Mouse (Mus musculus) embryo, embryonic 11.5 days (tissue): Measurements from ENCODE around the gene Pdk2.

Source experiments
- DNase-seq: peaks from one replicate; pipeline ENCODE4 v3.0.0-alpha.2; 2012; ENCODE audit warnings: low read depth, low spot score

Pdk2 gene

GRCm38 (mm10) chr11:94988780-94989561, 52.2 kb downstream of the Pdk2 start:
- no peak for DNase-seq

DNA sequence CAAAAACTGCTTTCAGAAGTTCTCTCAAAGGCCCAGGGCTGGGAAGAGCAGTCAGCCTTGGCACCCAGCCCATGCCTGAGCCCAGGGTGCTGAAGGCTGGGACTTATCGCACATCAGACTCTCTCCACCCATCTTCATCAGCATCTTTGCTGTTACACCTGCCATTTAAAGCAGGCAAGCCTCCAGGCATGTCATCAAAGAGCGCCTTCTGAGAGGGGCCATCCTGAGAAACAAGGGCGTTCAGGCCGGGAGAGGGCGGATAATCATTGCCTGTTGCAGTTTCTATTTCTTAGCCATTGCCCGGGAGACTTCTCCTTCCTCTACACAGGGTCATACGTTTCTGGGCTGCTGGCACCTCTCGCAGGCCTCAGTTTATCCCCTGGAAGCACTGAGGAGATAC, 53.3 kb downstream of the Pdk2 start:
- DNase-seq = no peak

DNA sequence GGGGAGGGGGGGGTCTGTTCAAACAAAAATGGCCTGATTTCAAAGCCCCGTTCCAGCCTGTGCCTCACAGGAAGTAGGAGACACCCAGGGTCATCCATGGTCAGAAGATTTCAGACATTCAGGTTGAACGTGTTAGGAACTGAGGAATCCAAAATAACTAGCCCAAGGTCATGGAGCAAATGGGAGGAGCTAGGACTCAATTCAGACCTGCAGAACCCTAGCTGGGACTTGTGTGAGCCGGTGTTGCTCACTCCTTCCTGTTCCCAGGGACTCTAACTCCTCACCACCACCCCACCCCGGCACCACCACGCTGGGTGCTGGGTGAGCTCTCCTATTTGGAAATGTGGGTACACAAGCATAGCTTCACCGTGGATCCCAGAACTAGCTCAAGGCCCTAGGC, 53.8 kb downstream of the Pdk2 start:
- DNase-seq = no peak

- DNase-seq = no peak
Observed at GRCm38 (mm10) chr11:94986435-94986834, 54.7 kb downstream of the Pdk2 start.

DNA sequence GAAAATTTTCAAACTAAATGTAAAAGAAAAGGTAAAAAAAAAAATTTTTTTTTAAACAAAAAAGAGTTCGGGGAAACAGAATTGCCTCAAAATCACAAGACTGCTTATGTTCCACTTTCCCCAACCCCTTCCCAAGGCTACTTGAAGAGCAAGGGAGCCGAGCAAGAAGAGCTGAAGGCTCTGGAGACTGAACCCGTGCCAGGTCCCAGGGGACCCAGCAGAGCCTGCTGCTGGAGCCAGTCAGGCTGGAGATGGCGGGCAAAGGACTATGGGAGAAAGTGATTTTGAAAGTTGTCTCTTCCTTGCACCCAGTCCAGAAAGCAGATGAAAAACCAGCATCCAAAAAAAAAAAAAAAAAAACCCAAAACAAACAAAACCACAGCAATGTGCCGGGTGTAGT, 55.3 kb downstream of the Pdk2 start:
- DNase-seq = no peak

- no peak for DNase-seq
Observed at GRCm38 (mm10) chr11:94985140-94985539, 56.0 kb downstream of the Pdk2 start.

DNA sequence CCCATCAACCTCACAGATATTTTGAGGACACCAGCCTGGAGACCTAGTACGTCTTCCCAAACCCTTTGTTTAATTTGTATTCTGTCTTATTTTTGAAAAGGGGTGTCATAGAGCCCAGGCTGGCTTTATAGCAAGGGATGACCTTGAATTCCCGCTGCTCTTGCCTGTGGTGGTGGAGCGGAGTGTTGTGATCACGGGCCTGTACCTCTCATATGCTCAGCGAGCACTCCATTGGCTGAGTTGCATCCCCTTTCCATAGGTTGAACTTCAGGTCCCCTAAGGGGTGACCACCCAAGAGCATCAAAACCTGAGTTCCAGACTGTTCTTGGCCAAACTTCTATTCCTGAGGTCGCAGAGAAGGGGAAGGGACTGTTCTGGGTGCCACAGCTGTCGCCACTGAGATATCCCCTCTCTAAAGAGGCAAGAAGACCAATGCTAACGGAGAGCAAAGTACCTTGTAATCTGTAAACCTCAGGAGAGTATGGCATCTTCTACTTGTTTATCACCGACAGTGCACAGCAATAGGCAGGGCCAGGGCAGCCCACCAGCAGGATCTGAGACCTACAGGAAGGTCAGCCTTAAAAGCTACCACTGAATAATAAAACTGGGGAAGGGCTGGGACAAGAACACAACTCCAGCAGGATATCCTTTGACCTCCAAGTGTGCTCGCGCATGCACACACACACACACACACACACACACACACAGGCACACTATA, 61.5 kb downstream of the Pdk2 start:
- no peak for DNase-seq

- peak; percentile 96 for DNase-seq
Observed at GRCm38 (mm10) chr11:94978947-94979346, 62.2 kb downstream of the Pdk2 start.

- DNase-seq = no peak
Observed at GRCm38 (mm10) chr11:94978178-94978915, 62.8 kb downstream of the Pdk2 start.
